Mouse (Mus musculus) liver, adult 2 months (tissue): Measurements from ENCODE around the gene Cic.

ENCODE experiments used
- CTCF ChIP-seq: fragments of 200-500 bp; IDR thresholded peaks from 2 replicates; pipeline ENCODE4 v1.5.1; 2011; ENCODE audit warnings: low read depth, low read length, control low read depth
- POLR2A ChIP-seq: fragments of 200-500 bp; IDR thresholded peaks from 2 replicates; pipeline ENCODE4 v1.6.1; 2011; ENCODE audit warnings: low read length, control low read depth; ENCODE audit not compliant: insufficient read depth; ENCODE audit errors: extremely low read depth

DNA sequence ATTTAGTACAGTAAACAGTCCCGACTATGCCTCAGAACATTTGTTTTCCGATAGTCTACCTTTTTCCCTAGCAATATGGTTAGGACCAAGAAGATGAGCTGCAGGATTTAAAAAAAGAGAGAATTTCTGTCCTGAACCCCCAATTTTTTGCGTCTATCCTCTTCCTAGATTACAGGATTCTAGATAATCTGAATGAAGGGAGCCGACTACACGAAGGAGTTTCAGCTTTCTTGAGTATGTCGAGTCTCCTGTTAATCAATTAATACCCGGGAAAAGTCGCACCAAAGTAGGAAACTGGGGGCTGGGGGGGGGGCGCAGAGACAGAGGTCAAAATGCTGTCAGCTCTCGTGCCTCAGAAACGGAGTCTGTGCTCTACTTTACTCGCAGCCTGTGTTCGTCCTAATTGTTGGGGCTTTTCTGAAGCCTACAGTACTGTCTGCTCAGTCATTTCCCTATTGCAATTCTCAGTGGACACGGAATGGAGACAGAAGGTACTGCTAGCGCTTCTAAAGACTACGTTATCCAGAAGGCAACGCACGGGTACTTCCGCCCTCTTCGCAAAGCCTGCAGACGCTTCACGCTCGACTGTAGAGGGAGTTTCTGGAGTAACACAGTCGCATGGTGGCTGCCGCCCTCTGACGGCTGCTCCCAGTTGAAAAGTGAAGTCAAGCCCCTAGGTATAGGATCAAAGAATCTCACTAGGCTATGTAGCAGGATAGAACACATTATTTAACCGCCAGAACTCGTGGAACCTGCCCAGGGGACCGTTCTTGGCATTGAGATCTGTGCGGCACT is 28.5 kb upstream of the Cic start:
- peak; percentile 81 for TF ChIP-seq CTCF
- no peak for TF ChIP-seq POLR2A
